33 mouse cellular contexts compared by ENCODE assay signal in genomic region chr13:43415249-43415648, GRCm38 (mm10).
"Had no signal": no experiment of that assay in that cellular context is flagged by ENCODE, and none has a peak within 500 bp of the region (broad histone marks: within the 10 kb centered on the region; RNA-seq: fewer than 3 reads in every experiment).

No protein-coding gene starts in this region.

- H3K4me3 ChIP-seq: limb, embryonic 10.5 days; limb, embryonic 12.5 days; limb, embryonic 13.5 days; limb, embryonic 15.5 days; liver, embryonic 12.5 days; liver, embryonic 13.5 days; liver, embryonic 15.5 days; lung, embryonic 15.5 days; megakaryocyte, embryonic 14.5 days; midbrain, embryonic 10.5 days; midbrain, embryonic 12.5 days; midbrain, embryonic 13.5 days; midbrain, embryonic 15.5 days; myocyte; neural tube, embryonic 12.5 days; neural tube, embryonic 13.5 days had no signal

- H3K9ac ChIP-seq: limb, embryonic 12.5 days; limb, embryonic 13.5 days; limb, embryonic 15.5 days; liver, embryonic 12.5 days; liver, embryonic 13.5 days; liver, embryonic 14.5 days; liver, embryonic 15.5 days; liver, postnatal 0 days; lung, embryonic 14.5 days; lung, embryonic 15.5 days; midbrain, embryonic 12.5 days; midbrain, embryonic 13.5 days; midbrain, embryonic 15.5 days; neural tube, embryonic 12.5 days; neural tube, embryonic 13.5 days had no signal

- ATAC-seq: liver, embryonic 12.5 days; liver, postnatal 0 days; lung, postnatal 0 days; midbrain, embryonic 13.5 days; midbrain, embryonic 15.5 days; midbrain, embryonic 16.5 days had no signal

- H3K9me3 ChIP-seq: limb, embryonic 10.5 days; limb, embryonic 12.5 days; limb, embryonic 13.5 days; limb, embryonic 15.5 days; liver, embryonic 12.5 days; liver, embryonic 13.5 days; liver, embryonic 15.5 days; lung, embryonic 15.5 days; megakaryocyte, embryonic 14.5 days; midbrain, embryonic 10.5 days; midbrain, embryonic 12.5 days; midbrain, embryonic 13.5 days; midbrain, embryonic 15.5 days; neural tube, embryonic 12.5 days; neural tube, embryonic 13.5 days had no signal

- H3K27me3 ChIP-seq: limb, embryonic 12.5 days; limb, embryonic 13.5 days; limb, embryonic 15.5 days; liver, embryonic 12.5 days; liver, embryonic 13.5 days; liver, embryonic 15.5 days; lung, embryonic 15.5 days; megakaryocyte, embryonic 14.5 days; midbrain, embryonic 12.5 days; midbrain, embryonic 13.5 days; midbrain, embryonic 15.5 days; neural tube, embryonic 12.5 days; neural tube, embryonic 13.5 days had no signal

- H3K4me2 ChIP-seq: limb, embryonic 12.5 days; limb, embryonic 13.5 days; limb, embryonic 15.5 days; liver, embryonic 11.5 days; liver, embryonic 12.5 days; liver, embryonic 13.5 days; liver, embryonic 15.5 days; lung, embryonic 14.5 days; lung, embryonic 15.5 days; midbrain, embryonic 11.5 days; midbrain, embryonic 12.5 days; midbrain, embryonic 13.5 days; midbrain, embryonic 15.5 days; neural tube, embryonic 12.5 days; neural tube, embryonic 13.5 days had no signal

- DNase-seq: left cerebral cortex, postnatal 4 days; liver; liver, embryonic 13.5 days; liver, postnatal 0 days; lung, adult 18-20 months; lung, adult 2 months; lung, embryonic 14.5 days; lung, postnatal 10 days; lung, postnatal 14 days; lung, postnatal 36 days; lung, postnatal 4 days; midbrain, embryonic 14.5 days had no signal

- H3K4me1 ChIP-seq: limb, embryonic 10.5 days; limb, embryonic 12.5 days; limb, embryonic 13.5 days; limb, embryonic 15.5 days; liver, embryonic 12.5 days; liver, embryonic 13.5 days; liver, embryonic 15.5 days; lung, embryonic 15.5 days; midbrain, embryonic 10.5 days; midbrain, embryonic 12.5 days; midbrain, embryonic 13.5 days; midbrain, embryonic 15.5 days; neural tube, embryonic 12.5 days; neural tube, embryonic 13.5 days had no signal

- H3K27ac ChIP-seq: limb, embryonic 10.5 days; limb, embryonic 12.5 days; limb, embryonic 13.5 days; limb, embryonic 15.5 days; liver, embryonic 12.5 days; liver, embryonic 13.5 days; liver, embryonic 14.5 days; liver, embryonic 15.5 days; lung, embryonic 15.5 days; macrophage; midbrain, embryonic 10.5 days; midbrain, embryonic 12.5 days; midbrain, embryonic 13.5 days; midbrain, embryonic 15.5 days; neural tube, embryonic 12.5 days; neural tube, embryonic 13.5 days had no signal
